Mouse (Mus musculus) lung, embryonic 14.5 days (tissue): Measurements from ENCODE around the gene Ascc1. TPM values are rescaled to one million over a fixed set of nuclear protein-coding genes. Genes with fewer than 3 reads are reported as not detected.

Experiments
- ATAC-seq: fragments of 200-750 bp; cut with Nextera tagmentation; 2 replicates; pipeline ENCODE4 v1.8.0; 2017; ENCODE audit warnings: mild to moderate bottlenecking, moderate TSS enrichment, moderate library complexity; ENCODE audit not compliant: insufficient read depth
- DNase-seq: peaks from one replicate; pipeline ENCODE4 v3.0.0-alpha.2; 2015
- H3K27ac ChIP-seq: fragments of 300-500 bp; sonication (generic); 2 replicates; pipeline ENCODE4 v1.5.1; 2014; ENCODE audit warnings: low read depth, mild to moderate bottlenecking, moderate library complexity
- H3K27me3 ChIP-seq: fragments of 300-500 bp; sonication (generic); 2 replicates; pipeline ENCODE4 v1.6.1; 2014; ENCODE audit warnings: low read length, control low read depth; ENCODE audit not compliant: insufficient read depth
- H3K36me3 ChIP-seq: fragments of 300-500 bp; sonication (generic); 2 replicates; pipeline ENCODE4 v1.6.1; 2014; ENCODE audit warnings: control low read depth; ENCODE audit not compliant: insufficient read depth
- H3K4me1 ChIP-seq: fragments of 300-500 bp; sonication (generic); 2 replicates; pipeline ENCODE4 v1.6.1; 2014; ENCODE audit warnings: antibody characterized with exemption, control low read depth; ENCODE audit not compliant: insufficient read depth
- H3K4me2 ChIP-seq: fragments of 300-500 bp; sonication (generic); 2 replicates; pipeline ENCODE4 v1.6.1; 2014; ENCODE audit warnings: mild to moderate bottlenecking
- H3K4me3 ChIP-seq: fragments of 300-500 bp; sonication (generic); 2 replicates; pipeline ENCODE4 v1.5.1; 2014; ENCODE audit warnings: low read depth, low read length
- H3K9ac ChIP-seq: fragments of 300-500 bp; sonication (generic); 2 replicates; pipeline ENCODE4 v1.6.1; 2014
- H3K9me3 ChIP-seq: fragments of 300-500 bp; sonication (generic); 2 replicates; pipeline ENCODE4 v1.6.1; 2016; ENCODE audit warnings: low read depth, low read length, control low read depth
- CTCF ChIP-seq: IDR thresholded peaks from 2 replicates; pipeline ENCODE4 v1.5.1; 2016; ENCODE audit warnings: antibody characterized with exemption, low read depth
- WGBS: fragments of 180-500 bp; shearing (Covaris S2); extraction: QIAGEN DNeasy Blood & Tissue Kit; methylation state at CpG from one replicate; pipeline ENCODE4 v1.1.7; 2014; 5-methylcytosine and 5-hydroxymethylcytosine counted together
- polyA plus RNA-seq: library from polyadenylated mRNA; unstranded; fragments of >200 nt; fragmentation: Nextera tagmentation; extraction: Ambion mirVana; gene quantifications from 2 replicates; pipeline ENCODE4 v1.2.1, GENCODE M21; 2014

The Ascc1 gene
- polyA plus RNA-seq, 1 experiment from 2014 or later = 34.7 TPM

- TF ChIP-seq CTCF = no peak
- H3K27ac ChIP-seq = no peak overlapping the region
- H3K9me3 ChIP-seq = no peaks in the 10 kb centered on the region
- no peaks in the 10 kb centered on the region for H3K36me3 ChIP-seq
- H3K27me3 ChIP-seq = no peaks in the 10 kb centered on the region
- no peak for ATAC-seq
- H3K9ac ChIP-seq = no peak overlapping the region
- H3K4me3 ChIP-seq = no peak overlapping the region
- no peak for DNase-seq
- H3K4me1 ChIP-seq = peaks cover 16% of the 10 kb centered on the region
- WGBS = 75% methylated on average over 1 of the region's 1 CpGs
- H3K4me2 ChIP-seq = no peak overlapping the region
Observed at GRCm38 (mm10) chr10:60075159-60075558, 72.6 kb downstream of the Ascc1 start.

- ATAC-seq (no peak), DNase-seq (no peak)
- H3K4me2 ChIP-seq = no peak overlapping the region
- no peak overlapping the region for H3K27ac ChIP-seq
- no peak overlapping the region for H3K9ac ChIP-seq
- no peaks in the 10 kb centered on the region for H3K9me3 ChIP-seq
- no peak overlapping the region for H3K4me3 ChIP-seq
- H3K4me1 ChIP-seq = peaks cover 20% of the 10 kb centered on the region
- H3K36me3 ChIP-seq = no peaks in the 10 kb centered on the region
- TF ChIP-seq CTCF = no peak
- H3K27me3 ChIP-seq = no peaks in the 10 kb centered on the region
- WGBS = 90% methylated on average over 7 of the region's 7 CpGs
Observed at GRCm38 (mm10) chr10:60077226-60077625, 74.6 kb downstream of the Ascc1 start.

- peak; percentile 83 for ATAC-seq
- peak; percentile 61 for DNase-seq
- no peaks in the 10 kb centered on the region for H3K9me3 ChIP-seq
- 30% methylated on average over 18 of the region's 18 CpGs for WGBS
- H3K4me3 ChIP-seq = no peak overlapping the region
- no peak overlapping the region for H3K9ac ChIP-seq
- peak overlapping the region; percentile 41 for H3K4me2 ChIP-seq
- TF ChIP-seq CTCF = no peak
- H3K4me1 ChIP-seq = peaks cover 20% of the 10 kb centered on the region
- no peaks in the 10 kb centered on the region for H3K27me3 ChIP-seq
- H3K36me3 ChIP-seq = no peaks in the 10 kb centered on the region
- 0 out of 2 replicates have a peak overlapping the region, but pooled peaks have one; percentile 9 for H3K27ac ChIP-seq
Observed at GRCm38 (mm10) chr10:60077736-60078560, 75.3 kb downstream of the Ascc1 start.

- peaks cover 20% of the 10 kb centered on the region for H3K4me1 ChIP-seq
- no peak overlapping the region for H3K9ac ChIP-seq
- peak; percentile 87 for ATAC-seq
- peak overlapping the region; percentile 41 for H3K4me2 ChIP-seq
- no peaks in the 10 kb centered on the region for H3K36me3 ChIP-seq
- H3K4me3 ChIP-seq = no peak overlapping the region
- 25% methylated on average over 5 of the region's 5 CpGs for WGBS
- H3K27ac ChIP-seq = peak overlapping the region; percentile 58
- H3K9me3 ChIP-seq = no peaks in the 10 kb centered on the region
- DNase-seq = peak; percentile 94
- no peaks in the 10 kb centered on the region for H3K27me3 ChIP-seq
- no peak for TF ChIP-seq CTCF
Observed at GRCm38 (mm10) chr10:60078561-60078917, 75.9 kb downstream of the Ascc1 start.

- Histone ChIP-seq H3K9me3 (no peaks in the 10 kb centered on the region), H3K4me2 (no peak overlapping the region), H3K4me3 (no peak overlapping the region), H3K27ac (0 out of 2 replicates have a peak overlapping the region, but pooled peaks have one; percentile 42), H3K9ac (no peak overlapping the region), H3K27me3 (no peaks in the 10 kb centered on the region), H3K4me1 (peaks cover 20% of the 10 kb centered on the region), H3K36me3 (no peaks in the 10 kb centered on the region)
- TF ChIP-seq CTCF = no peak
- ATAC-seq (peak; percentile 32), DNase-seq (peak; percentile 47)
- WGBS = 47% methylated on average over 3 of the region's 3 CpGs
Observed at GRCm38 (mm10) chr10:60080171-60080570, 77.6 kb downstream of the Ascc1 start.

- no peak overlapping the region for H3K4me3 ChIP-seq
- DNase-seq (no peak), ATAC-seq (no peak)
- peaks cover 20% of the 10 kb centered on the region for H3K4me1 ChIP-seq
- 0 out of 2 replicates have a peak overlapping the region, but pooled peaks have one; percentile 2 for H3K4me2 ChIP-seq
- peak overlapping the region; percentile 44; the same call in 1 of the 2 replicates for H3K27ac ChIP-seq
- no peaks in the 10 kb centered on the region for H3K9me3 ChIP-seq
- no peak overlapping the region for H3K9ac ChIP-seq
- WGBS = 19% methylated on average over 5 of the region's 5 CpGs
- H3K27me3 ChIP-seq = no peaks in the 10 kb centered on the region
- H3K36me3 ChIP-seq = no peaks in the 10 kb centered on the region
- no peak for TF ChIP-seq CTCF
Observed at GRCm38 (mm10) chr10:60080601-60080981, 78.0 kb downstream of the Ascc1 start.

GRCm38 (mm10) chr10:60080982-60081825, 78.6 kb downstream of the Ascc1 start:
- Histone ChIP-seq H3K4me1 (peaks cover 20% of the 10 kb centered on the region), H3K27ac (peak overlapping the region; percentile 44; the same call in 1 of the 2 replicates), H3K36me3 (no peaks in the 10 kb centered on the region), H3K9ac (no peak overlapping the region), H3K4me3 (no peak overlapping the region), H3K4me2 (0 out of 2 replicates have a peak overlapping the region, but pooled peaks have one; percentile 2), H3K27me3 (no peaks in the 10 kb centered on the region), H3K9me3 (no peaks in the 10 kb centered on the region)
- 51% methylated on average over 21 of the region's 21 CpGs for WGBS
- TF ChIP-seq CTCF = no peak
- DNase-seq (peak; percentile 28), ATAC-seq (no peak)
